Mouse (Mus musculus) embryonic facial prominence, embryonic 12.5 days (tissue): Measurements from ENCODE around the gene Pbx3. TPM values are rescaled to one million over a fixed set of nuclear protein-coding genes. Genes with fewer than 3 reads are reported as not detected.

Experiments used
- ATAC-seq: fragments of 200-750 bp; cut with Nextera tagmentation; 2 replicates; pipeline ENCODE4 v1.8.0; 2017; ENCODE audit not compliant: insufficient number of reproducible peaks, insufficient read depth, low FRiP score, low TSS enrichment
- H3K27ac ChIP-seq: fragments of 300-500 bp; sonication (generic); 2 replicates; pipeline ENCODE4 v1.5.1; 2016; ENCODE audit warnings: mild to moderate bottlenecking
- H3K27me3 ChIP-seq: fragments of 300-500 bp; sonication (generic); 2 replicates; pipeline ENCODE4 v1.6.1; 2016; ENCODE audit warnings: mild to moderate bottlenecking, moderate library complexity
- H3K36me3 ChIP-seq: fragments of 300-500 bp; sonication (generic); 2 replicates; pipeline ENCODE4 v1.6.1; 2016; ENCODE audit warnings: mild to moderate bottlenecking
- H3K4me1 ChIP-seq: fragments of 300-500 bp; sonication (generic); 2 replicates; pipeline ENCODE4 v1.6.1; 2016
- H3K4me2 ChIP-seq: fragments of 300-500 bp; sonication (generic); replicated peaks from 2 replicates; pipeline ENCODE4 v1.6.1; 2016; ENCODE audit warnings: mild to moderate bottlenecking, moderate library complexity
- H3K4me3 ChIP-seq: fragments of 300-500 bp; sonication (generic); 2 replicates; pipeline ENCODE4 v1.5.1; 2016; ENCODE audit warnings: mild to moderate bottlenecking
- H3K9ac ChIP-seq: fragments of 300-500 bp; sonication (generic); 2 replicates; pipeline ENCODE4 v1.6.1; 2016; ENCODE audit warnings: mild to moderate bottlenecking, moderate library complexity
- H3K9me3 ChIP-seq: fragments of 300-500 bp; sonication (generic); 2 replicates; pipeline ENCODE4 v1.6.1; 2016; ENCODE audit warnings: mild to moderate bottlenecking, moderate library complexity
- WGBS: fragments of 180-500 bp; shearing (Covaris S2); methylation state at CpG from one replicate; pipeline ENCODE4 v1.1.7; 2016; 5-methylcytosine and 5-hydroxymethylcytosine counted together
- polyA plus RNA-seq: library from polyadenylated mRNA; unstranded; fragments of >200 nt; fragmentation: Nextera tagmentation; extraction: Ambion mirVana; gene quantifications from 2 replicates; pipeline ENCODE4 v1.2.1, GENCODE M21; 2016

Pbx3 gene
- polyA plus RNA-seq, 1 experiment from 2014 or later = 36.8 TPM

DNA sequence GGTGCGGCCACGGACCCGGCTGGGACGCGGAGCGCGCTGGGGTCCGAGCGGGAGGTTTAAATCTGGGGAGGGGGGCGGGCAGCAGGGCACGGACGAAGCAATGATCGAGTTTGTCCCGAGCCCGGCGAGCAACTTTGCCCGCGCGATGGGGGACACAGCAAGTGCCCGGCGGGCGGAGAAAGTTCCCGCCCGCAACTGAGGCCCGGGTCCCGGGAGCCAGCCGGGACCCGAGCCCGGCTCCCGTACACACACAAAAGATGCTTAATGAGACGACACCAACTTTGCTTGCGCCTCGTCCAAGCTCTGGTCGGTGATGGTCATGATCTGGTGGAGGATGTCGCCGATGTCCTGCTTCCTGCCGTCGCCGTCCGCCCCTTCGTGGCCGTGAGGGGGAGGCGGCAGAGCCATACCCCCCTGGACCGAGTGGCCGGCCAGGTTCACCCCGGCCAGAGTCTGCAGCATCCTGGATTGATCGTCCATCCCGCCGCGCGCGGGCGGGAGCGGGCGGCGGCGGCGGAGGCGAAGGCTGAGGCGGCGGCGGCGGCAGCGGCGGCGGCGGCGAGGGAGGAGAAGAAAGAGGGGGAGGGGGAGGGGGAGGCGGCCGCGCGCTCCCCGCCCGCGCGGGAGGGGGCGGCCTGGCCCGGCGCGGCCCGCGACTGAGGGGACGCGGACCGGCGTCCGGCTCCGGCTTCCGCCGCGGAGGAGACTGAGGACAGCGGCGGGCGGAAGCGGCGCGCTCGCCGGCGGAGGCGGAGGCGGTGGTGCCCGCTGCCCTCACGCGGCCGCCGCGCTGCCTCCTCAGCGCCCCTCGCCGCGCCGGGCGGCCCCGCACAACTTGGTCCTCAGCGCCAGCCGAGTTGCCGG, 1.3 kb downstream of the Pbx3 start:
- Histone ChIP-seq H3K27ac (peak overlapping the region; percentile 99), H3K9me3 (no peaks in the 10 kb centered on the region), H3K9ac (peak overlapping the region; percentile 99), H3K36me3 (no peaks in the 10 kb centered on the region), H3K27me3 (no peaks in the 10 kb centered on the region), H3K4me3 (peak overlapping the region; percentile 94), H3K4me2 (peak overlapping the region; percentile 88), H3K4me1 (peaks cover 11% of the 10 kb centered on the region)
- peak; percentile 37 for ATAC-seq
- WGBS = under 1% methylated on average over 52 of the region's 118 CpGs

DNA sequence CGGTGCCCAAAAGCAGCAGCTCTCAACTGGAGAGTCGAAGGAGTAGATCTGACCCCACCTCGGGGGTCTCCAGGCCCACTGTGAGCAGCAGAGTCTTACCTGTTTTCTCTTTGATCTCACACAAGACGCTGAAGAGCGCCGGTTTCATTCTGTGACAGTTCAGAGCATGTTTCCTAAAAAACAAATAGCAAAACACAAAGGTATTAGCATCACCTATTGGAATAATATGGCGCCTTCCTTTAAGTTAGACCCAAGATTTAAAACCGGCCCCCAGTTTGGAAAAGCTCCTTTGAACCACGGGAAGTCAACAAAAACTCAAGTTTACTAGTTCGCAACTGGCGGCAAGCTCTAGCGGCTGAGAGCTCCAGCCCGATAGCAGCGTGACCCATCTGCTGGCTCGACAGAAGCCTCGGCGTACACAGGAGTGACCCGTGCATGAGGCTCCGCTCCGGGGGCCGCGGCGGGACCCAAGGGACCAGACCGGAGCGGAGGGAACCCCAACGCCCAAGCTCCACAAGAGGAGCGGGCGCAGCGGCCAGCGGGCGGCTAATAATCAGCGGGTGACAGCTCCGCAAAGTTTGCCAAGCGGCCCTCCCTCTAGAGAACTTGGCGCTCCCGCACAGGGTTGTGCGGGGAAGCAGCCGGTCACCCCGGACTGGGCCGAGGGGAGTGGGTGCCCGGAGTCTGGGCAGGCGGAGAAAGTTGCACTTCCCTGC, 2.1 kb downstream of the Pbx3 start:
- Histone ChIP-seq H3K27me3 (no peaks in the 10 kb centered on the region), H3K36me3 (no peaks in the 10 kb centered on the region), H3K4me1 (peaks cover 11% of the 10 kb centered on the region), H3K9me3 (no peaks in the 10 kb centered on the region), H3K27ac (peak overlapping the region; percentile 99), H3K4me2 (peak overlapping the region; percentile 88), H3K9ac (peak overlapping the region; percentile 99), H3K4me3 (peak overlapping the region; percentile 94)
- ATAC-seq = no peak
- WGBS = under 1% methylated on average over 42 of the region's 42 CpGs

DNA sequence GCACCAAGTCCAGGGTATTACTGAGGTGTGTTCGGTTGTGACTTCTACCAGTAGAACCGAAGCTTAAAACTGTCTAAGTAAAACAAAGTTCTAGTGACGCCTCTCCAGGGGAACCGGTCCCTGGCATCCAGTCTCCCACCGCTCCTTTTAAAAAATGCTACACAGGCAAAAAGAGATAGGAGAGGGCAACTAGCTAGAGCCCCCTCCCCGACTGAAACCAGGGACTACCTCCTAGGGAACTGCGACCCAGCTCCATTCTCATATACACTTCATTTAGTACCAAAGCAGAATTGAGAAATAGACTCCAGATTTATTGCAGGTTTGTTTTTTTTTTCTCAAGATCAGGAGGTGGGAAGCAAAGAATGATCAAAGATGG, 2.6 kb downstream of the Pbx3 start:
- peak overlapping the region; percentile 88 for H3K4me2 ChIP-seq
- H3K27me3 ChIP-seq = no peaks in the 10 kb centered on the region
- WGBS = 5% methylated on average over 7 of the region's 7 CpGs
- no peak for ATAC-seq
- H3K9me3 ChIP-seq = no peaks in the 10 kb centered on the region
- H3K9ac ChIP-seq = peak overlapping the region; percentile 99
- no peaks in the 10 kb centered on the region for H3K36me3 ChIP-seq
- peak overlapping the region; percentile 99 for H3K27ac ChIP-seq
- peaks cover 11% of the 10 kb centered on the region for H3K4me1 ChIP-seq
- peak overlapping the region; percentile 94 for H3K4me3 ChIP-seq

DNA sequence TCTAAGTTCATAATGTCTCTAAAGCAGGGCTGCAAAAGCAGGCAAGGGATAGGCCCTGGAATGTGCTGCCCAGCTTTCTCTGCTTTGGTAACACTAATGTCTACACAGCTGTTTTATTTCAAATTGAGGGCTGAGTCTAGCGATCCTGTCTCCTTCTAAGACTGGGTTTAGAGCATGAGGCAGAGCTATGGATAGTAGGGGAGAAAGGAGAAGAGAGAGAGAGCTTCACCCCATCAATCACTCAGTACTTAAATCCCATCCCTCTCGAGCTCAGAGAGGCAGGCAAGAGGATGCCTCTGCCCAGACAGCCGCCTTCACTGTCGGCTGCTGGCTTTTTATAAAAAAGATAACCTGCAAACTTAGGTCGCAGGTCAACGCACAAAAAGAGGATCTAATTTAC, 4.5 kb downstream of the Pbx3 start:
- Histone ChIP-seq H3K9ac (peak overlapping the region; percentile 39), H3K4me1 (peaks cover 13% of the 10 kb centered on the region), H3K4me2 (peak overlapping the region; percentile 40), H3K4me3 (peak overlapping the region; percentile 9), H3K36me3 (no peaks in the 10 kb centered on the region), H3K9me3 (no peaks in the 10 kb centered on the region), H3K27me3 (no peaks in the 10 kb centered on the region), H3K27ac (no peak overlapping the region)
- no peak for ATAC-seq
- 27% methylated on average over 6 of the region's 6 CpGs for WGBS

DNA sequence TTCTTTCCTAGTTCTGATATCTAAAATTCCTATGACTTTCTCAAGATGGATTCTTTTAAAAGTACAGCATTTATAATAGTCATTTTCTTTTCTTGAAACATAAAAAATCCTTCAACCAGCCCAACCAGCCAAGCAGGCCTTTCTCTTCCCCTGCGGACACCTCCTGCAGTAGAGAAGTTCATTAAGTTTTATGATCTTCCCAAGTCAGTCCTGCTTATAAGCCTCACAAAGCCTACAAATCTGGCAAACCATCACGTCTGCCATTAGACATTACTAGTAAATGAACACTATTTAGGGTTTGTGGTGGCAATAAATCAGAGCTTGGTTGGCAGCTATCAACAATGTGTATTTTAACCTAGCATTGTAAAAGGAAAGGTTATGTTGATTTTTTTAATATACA, 5.9 kb downstream of the Pbx3 start:
- no peak overlapping the region for H3K9ac ChIP-seq
- no peak for ATAC-seq
- H3K27ac ChIP-seq = no peak overlapping the region
- H3K27me3 ChIP-seq = no peaks in the 10 kb centered on the region
- 72% methylated on average over 2 of the region's 2 CpGs for WGBS
- no peaks in the 10 kb centered on the region for H3K9me3 ChIP-seq
- H3K4me3 ChIP-seq = no peak overlapping the region
- peaks cover 10% of the 10 kb centered on the region for H3K4me1 ChIP-seq
- H3K4me2 ChIP-seq = no peak overlapping the region
- H3K36me3 ChIP-seq = no peaks in the 10 kb centered on the region

DNA sequence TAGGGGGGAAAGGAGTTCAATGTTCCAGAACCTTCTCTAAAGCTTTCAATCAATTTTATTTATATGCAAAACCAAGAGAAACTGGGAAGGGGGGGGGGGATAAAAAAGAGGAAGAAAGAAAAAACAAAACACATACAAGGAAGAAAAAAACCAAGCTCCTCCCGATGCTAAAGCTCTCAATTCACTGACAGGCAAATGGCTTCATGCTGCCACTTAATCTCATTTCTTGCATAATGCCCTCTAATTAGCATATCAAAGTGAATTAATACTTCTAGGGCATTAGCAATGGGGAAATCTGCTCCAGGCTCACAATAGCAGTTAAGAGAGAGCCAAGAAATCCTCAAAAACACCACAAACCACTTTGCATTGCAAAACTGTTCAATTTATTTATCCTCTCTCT, 9.3 kb downstream of the Pbx3 start:
- H3K4me2 ChIP-seq = no peak overlapping the region
- H3K9me3 ChIP-seq = no peaks in the 10 kb centered on the region
- no peak for ATAC-seq
- no peak overlapping the region for H3K27ac ChIP-seq
- H3K4me1 ChIP-seq = peaks cover 20% of the 10 kb centered on the region
- no peaks in the 10 kb centered on the region for H3K27me3 ChIP-seq
- H3K36me3 ChIP-seq = no peaks in the 10 kb centered on the region
- no peak overlapping the region for H3K9ac ChIP-seq
- H3K4me3 ChIP-seq = no peak overlapping the region
- 4% methylated on average over 1 of the region's 1 CpGs for WGBS

DNA sequence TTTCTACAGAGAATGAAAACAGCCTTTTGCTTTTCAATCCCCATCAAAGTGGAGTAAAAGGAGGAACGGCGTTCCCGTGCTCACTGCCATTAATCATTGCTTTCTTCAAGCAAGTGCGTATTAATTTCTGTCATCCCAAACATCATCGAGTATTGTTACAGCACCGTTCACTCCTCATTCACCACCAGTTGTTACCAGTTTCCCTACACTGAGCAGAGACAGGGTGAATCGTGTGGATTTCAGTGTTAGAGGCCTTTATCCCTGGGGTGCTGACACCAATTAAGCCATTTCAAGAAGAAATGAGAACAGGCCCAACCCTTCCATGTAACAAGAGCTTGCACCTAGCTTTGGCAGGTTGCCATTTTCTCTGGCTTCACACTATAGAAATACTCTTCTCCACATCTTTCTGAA, 17.1 kb downstream of the Pbx3 start:
- no peak overlapping the region for H3K27ac ChIP-seq
- H3K4me3 ChIP-seq = no peak overlapping the region
- no peak overlapping the region for H3K9ac ChIP-seq
- ATAC-seq = peak; percentile 67; the same call in 1 of the 2 replicates
- WGBS = 47% methylated on average over 7 of the region's 7 CpGs
- H3K36me3 ChIP-seq = no peaks in the 10 kb centered on the region
- no peaks in the 10 kb centered on the region for H3K9me3 ChIP-seq
- no peaks in the 10 kb centered on the region for H3K27me3 ChIP-seq
- H3K4me2 ChIP-seq = no peak overlapping the region
- peaks cover 28% of the 10 kb centered on the region for H3K4me1 ChIP-seq

DNA sequence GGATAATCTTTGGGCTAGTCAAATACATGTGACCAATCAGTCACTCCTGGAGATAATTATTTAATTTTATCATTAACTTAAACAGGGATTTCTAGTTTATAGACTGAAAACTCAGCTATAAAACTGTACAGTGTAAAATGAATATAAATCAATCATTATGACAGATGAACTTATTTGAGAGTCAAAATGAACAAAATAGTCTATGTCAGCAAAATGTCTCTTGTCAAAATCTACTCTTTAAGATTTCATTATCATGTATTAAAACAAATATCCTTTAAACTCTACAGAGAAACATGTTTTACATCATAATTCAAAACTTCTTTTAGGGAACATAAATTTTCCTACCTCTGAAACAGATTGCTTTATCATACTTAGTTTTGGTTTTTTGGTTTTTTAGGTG, 20.9 kb downstream of the Pbx3 start:
- ATAC-seq = no peak
- Histone ChIP-seq H3K4me2 (no peak overlapping the region), H3K27ac (no peak overlapping the region), H3K4me3 (no peak overlapping the region), H3K4me1 (peaks cover 17% of the 10 kb centered on the region), H3K9ac (no peak overlapping the region), H3K36me3 (no peaks in the 10 kb centered on the region; the same call in 1 of the 2 replicates), H3K9me3 (no peaks in the 10 kb centered on the region), H3K27me3 (no peaks in the 10 kb centered on the region)

DNA sequence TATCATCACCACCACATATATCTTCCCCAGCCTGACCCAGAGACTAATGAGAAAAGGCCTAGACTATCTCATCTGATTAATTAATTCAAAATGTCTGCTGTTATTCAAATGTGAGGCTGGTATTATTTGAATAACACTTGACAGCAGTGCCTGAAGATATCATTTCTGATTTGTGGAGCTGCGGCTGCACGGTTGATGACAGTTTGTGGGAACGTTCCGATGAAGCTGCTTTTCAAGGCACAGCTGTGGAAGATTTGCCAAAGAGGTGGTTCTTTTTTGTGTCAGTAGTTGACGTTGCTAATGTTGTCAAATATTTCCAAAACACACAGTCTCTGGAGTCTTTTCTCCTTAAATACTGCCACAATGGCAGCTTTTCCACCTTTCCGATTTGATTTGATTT, 25.8 kb downstream of the Pbx3 start:
- no peak for ATAC-seq
- no peak overlapping the region for H3K9ac ChIP-seq
- no peak overlapping the region for H3K4me3 ChIP-seq
- H3K9me3 ChIP-seq = no peaks in the 10 kb centered on the region
- WGBS = 50% methylated on average over 6 of the region's 6 CpGs
- H3K27me3 ChIP-seq = no peaks in the 10 kb centered on the region
- H3K36me3 ChIP-seq = no peaks in the 10 kb centered on the region; the same call in 1 of the 2 replicates
- no peak overlapping the region for H3K27ac ChIP-seq
- H3K4me1 ChIP-seq = peaks cover 14% of the 10 kb centered on the region; the same call in 1 of the 2 replicates
- no peak overlapping the region for H3K4me2 ChIP-seq

DNA sequence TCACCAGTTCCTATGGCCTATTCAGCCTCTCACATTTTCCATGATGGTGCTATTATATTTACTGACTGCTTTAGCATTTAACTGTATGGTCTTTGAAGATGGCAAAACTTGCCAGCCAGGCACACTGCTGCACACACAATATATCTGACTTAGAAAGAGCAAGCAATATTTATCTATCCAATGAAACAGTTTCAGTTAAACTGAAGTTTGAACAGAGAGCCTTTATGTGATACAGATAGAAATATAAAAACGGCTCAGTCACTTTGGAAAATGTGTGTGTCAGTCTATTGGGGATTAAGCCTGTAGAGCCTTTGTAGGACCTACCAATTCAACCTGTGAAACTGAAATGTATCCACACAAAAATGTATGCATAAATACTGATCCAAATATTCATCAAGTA, 74.3 kb downstream of the Pbx3 start:
- Histone ChIP-seq H3K4me1 (peaks cover 6% of the 10 kb centered on the region), H3K4me2 (no peak overlapping the region), H3K4me3 (no peak overlapping the region), H3K27me3 (no peaks in the 10 kb centered on the region), H3K9ac (no peak overlapping the region), H3K27ac (no peak overlapping the region), H3K9me3 (no peaks in the 10 kb centered on the region), H3K36me3 (no peaks in the 10 kb centered on the region)
- no peak for ATAC-seq
- 97% methylated on average over 1 of the region's 1 CpGs for WGBS

DNA sequence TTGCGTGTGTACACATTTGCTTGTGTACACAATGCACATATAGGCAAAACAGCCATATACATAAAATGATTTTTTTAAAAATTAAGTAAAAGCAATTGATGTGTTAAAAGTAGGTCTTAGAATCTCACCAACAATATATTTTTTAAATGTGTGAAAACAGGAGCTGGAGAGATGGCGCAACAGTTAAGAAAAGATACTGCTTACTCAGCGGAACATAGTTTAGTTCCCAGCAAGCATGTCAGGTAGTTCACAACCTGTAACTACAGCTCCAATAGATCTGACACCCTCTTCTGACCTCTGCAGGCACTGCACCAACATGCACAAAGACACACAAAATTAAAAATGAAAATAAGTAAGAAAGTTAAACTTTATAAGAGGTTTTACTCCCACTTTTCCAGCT, 74.7 kb downstream of the Pbx3 start:
- H3K9ac ChIP-seq = no peak overlapping the region
- peaks cover 3% of the 10 kb centered on the region; the same call in 1 of the 2 replicates for H3K4me1 ChIP-seq
- no peak for ATAC-seq
- H3K36me3 ChIP-seq = no peaks in the 10 kb centered on the region
- WGBS = 96% methylated on average over 3 of the region's 3 CpGs
- no peaks in the 10 kb centered on the region for H3K9me3 ChIP-seq
- no peak overlapping the region for H3K4me2 ChIP-seq
- no peaks in the 10 kb centered on the region for H3K27me3 ChIP-seq
- H3K27ac ChIP-seq = no peak overlapping the region
- H3K4me3 ChIP-seq = no peak overlapping the region

DNA sequence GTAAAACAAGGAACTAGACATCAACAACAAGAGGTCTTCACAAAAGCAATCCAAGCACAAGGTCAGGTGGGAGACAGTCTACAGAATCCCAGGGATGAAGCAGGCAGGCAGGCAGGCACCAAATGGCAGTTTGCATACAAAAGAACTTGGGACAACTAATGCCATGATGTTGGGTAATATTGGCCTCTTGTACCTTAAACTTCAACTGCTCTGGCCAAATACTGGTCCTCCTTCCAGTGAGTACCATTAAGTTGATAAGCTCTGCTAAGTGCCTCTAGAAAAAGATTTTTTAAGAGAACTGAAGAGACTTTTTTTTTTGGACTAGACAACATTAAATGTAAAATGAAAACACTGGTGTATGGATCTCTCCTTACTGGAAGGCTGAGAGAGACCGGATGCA, 83.2 kb downstream of the Pbx3 start:
- ATAC-seq = no peak
- 84% methylated on average over 1 of the region's 1 CpGs for WGBS
- no peak overlapping the region for H3K4me3 ChIP-seq
- H3K4me1 ChIP-seq = peaks cover 8% of the 10 kb centered on the region; the same call in 1 of the 2 replicates
- H3K4me2 ChIP-seq = no peak overlapping the region
- H3K36me3 ChIP-seq = no peaks in the 10 kb centered on the region
- H3K9me3 ChIP-seq = no peaks in the 10 kb centered on the region
- no peaks in the 10 kb centered on the region for H3K27me3 ChIP-seq
- H3K9ac ChIP-seq = no peak overlapping the region
- no peak overlapping the region for H3K27ac ChIP-seq
